Mouse (Mus musculus) forebrain, embryonic 11.5 days (tissue): Measurements from ENCODE around the gene Lrrn2. TPM values are rescaled to one million over a fixed set of nuclear protein-coding genes. Genes with fewer than 3 reads are reported as not detected.

Experiments
- ATAC-seq: fragments of 200-750 bp; cut with Nextera tagmentation; replicated peaks from 2 replicates; pipeline ENCODE4 v1.8.0; 2017; ENCODE audit warnings: moderate TSS enrichment; ENCODE audit not compliant: low FRiP score
- DNase-seq: peaks from one replicate; pipeline ENCODE4 v3.0.0-alpha.2; 2017; ENCODE audit warnings: low spot score
- H3K27ac ChIP-seq: fragments of 300-500 bp; sonication (generic); 2 replicates; pipeline ENCODE4 v1.5.1; 2014; ENCODE audit warnings: low read depth, low read length
- H3K27me3 ChIP-seq: fragments of 300-500 bp; sonication (generic); 2 replicates; pipeline ENCODE4 v1.6.1; 2014; ENCODE audit warnings: mild to moderate bottlenecking, low read length, mixed read lengths; ENCODE audit not compliant: control insufficient read depth, insufficient read depth
- H3K36me3 ChIP-seq: fragments of 300-500 bp; sonication (generic); 2 replicates; pipeline ENCODE4 v1.6.1; 2014; ENCODE audit warnings: mild to moderate bottlenecking, low read length, moderate library complexity, mixed read lengths; ENCODE audit not compliant: control insufficient read depth, insufficient read depth
- H3K4me1 ChIP-seq: fragments of 300-500 bp; sonication (generic); replicated peaks from 2 replicates; pipeline ENCODE4 v1.6.1; 2014; ENCODE audit warnings: low read length, mixed read lengths; ENCODE audit not compliant: control insufficient read depth, insufficient read depth
- H3K4me2 ChIP-seq: fragments of 300-500 bp; sonication (generic); 2 replicates; pipeline ENCODE4 v1.6.1; 2014; ENCODE audit warnings: low read depth, mild to moderate bottlenecking, low read length, moderate library complexity, mixed read lengths; ENCODE audit not compliant: severe bottlenecking
- H3K4me3 ChIP-seq: fragments of 300-500 bp; sonication (generic); 2 replicates; pipeline ENCODE4 v1.5.1; 2014; ENCODE audit warnings: low read depth, low read length
- H3K9ac ChIP-seq: fragments of 300-500 bp; sonication (generic); 2 replicates; pipeline ENCODE4 v1.6.1; 2014; ENCODE audit warnings: low read length
- H3K9me3 ChIP-seq: fragments of 300-500 bp; sonication (generic); 2 replicates; pipeline ENCODE4 v1.6.1; 2016; ENCODE audit warnings: low read length, mixed read lengths; ENCODE audit not compliant: control insufficient read depth
- WGBS: fragments of 180-500 bp; shearing (Covaris S2); extraction: QIAGEN DNeasy Blood & Tissue Kit; methylation state at CpG from one replicate; pipeline ENCODE4 v1.1.7; 2014; 5-methylcytosine and 5-hydroxymethylcytosine counted together
- polyA plus RNA-seq: library from polyadenylated mRNA; unstranded; fragments of >200 nt; fragmentation: Nextera tagmentation; extraction: Ambion mirVana; gene quantifications from 2 replicates; pipeline ENCODE4 v1.2.1, GENCODE M21; 2014

The Lrrn2 gene
- polyA plus RNA-seq, 1 experiment from 2014 or later, result 10.2 TPM

- Histone ChIP-seq H3K4me3 (no peak overlapping the region), H3K36me3 (no peaks in the 10 kb centered on the region)
- WGBS, result 92% methylated on average over 8 of the region's 8 CpGs
Observed at GRCm38 (mm10) chr1:132845766-132846165, 34.3 kb upstream of the Lrrn2 start.

GRCm38 (mm10) chr1:132850809-132851208, 29.3 kb upstream of the Lrrn2 start:
- no peaks in the 10 kb centered on the region for H3K27me3 ChIP-seq
- WGBS, result 27% methylated on average over 5 of the region's 5 CpGs
- no peaks in the 10 kb centered on the region for H3K9me3 ChIP-seq
- H3K4me2 ChIP-seq, result no peak overlapping the region
- no peaks in the 10 kb centered on the region for H3K4me1 ChIP-seq
- no peak for DNase-seq
- no peak overlapping the region for H3K4me3 ChIP-seq
- H3K36me3 ChIP-seq, result no peaks in the 10 kb centered on the region
- H3K9ac ChIP-seq, result no peak overlapping the region
- H3K27ac ChIP-seq, result no peak overlapping the region
- ATAC-seq, result no peak

More at GRCm38 (mm10) chr1:132845766-132846165, 34.3 kb upstream of the Lrrn2 start:
- DNase-seq (no peak), ATAC-seq (no peak)
- Histone ChIP-seq H3K9me3 (no peaks in the 10 kb centered on the region), H3K9ac (no peak overlapping the region), H3K4me2 (no peak overlapping the region), H3K27ac (no peak overlapping the region), H3K4me1 (no peaks in the 10 kb centered on the region), H3K27me3 (no peaks in the 10 kb centered on the region)

- Histone ChIP-seq H3K4me2 (no peak overlapping the region), H3K27ac (no peak overlapping the region), H3K4me3 (no peak overlapping the region), H3K9ac (no peak overlapping the region), H3K27me3 (no peaks in the 10 kb centered on the region), H3K36me3 (no peaks in the 10 kb centered on the region), H3K9me3 (no peaks in the 10 kb centered on the region), H3K4me1 (no peaks in the 10 kb centered on the region)
- ATAC-seq, result no peak
- 75% methylated on average over 2 of the region's 2 CpGs for WGBS
- no peak for DNase-seq
Observed at GRCm38 (mm10) chr1:132851296-132851695, 28.8 kb upstream of the Lrrn2 start.

- no peak for ATAC-seq
- Histone ChIP-seq H3K4me3 (no peak overlapping the region), H3K27me3 (no peaks in the 10 kb centered on the region), H3K9me3 (no peaks in the 10 kb centered on the region), H3K4me1 (no peaks in the 10 kb centered on the region), H3K4me2 (no peak overlapping the region), H3K36me3 (no peaks in the 10 kb centered on the region), H3K9ac (no peak overlapping the region), H3K27ac (no peak overlapping the region)
- WGBS, result 48% methylated on average over 4 of the region's 4 CpGs
- no peak for DNase-seq
Observed at GRCm38 (mm10) chr1:132851771-132852170, 28.3 kb upstream of the Lrrn2 start.

- H3K9ac ChIP-seq, result no peak overlapping the region
- no peaks in the 10 kb centered on the region for H3K36me3 ChIP-seq
- no peaks in the 10 kb centered on the region for H3K9me3 ChIP-seq
- ATAC-seq (no peak), DNase-seq (no peak)
- H3K4me2 ChIP-seq, result no peak overlapping the region
- H3K27me3 ChIP-seq, result no peaks in the 10 kb centered on the region
- H3K4me3 ChIP-seq, result no peak overlapping the region
- H3K27ac ChIP-seq, result no peak overlapping the region
- no peaks in the 10 kb centered on the region for H3K4me1 ChIP-seq
- 57% methylated on average over 8 of the region's 8 CpGs for WGBS
Observed at GRCm38 (mm10) chr1:132853312-132853711, 26.8 kb upstream of the Lrrn2 start.

GRCm38 (mm10) chr1:132858516-132859383, 21.3 kb upstream of the Lrrn2 start:
- H3K27ac ChIP-seq, result no peak overlapping the region
- ATAC-seq, result peak; percentile 60; the same call in 1 of the 2 replicates

GRCm38 (mm10) chr1:132864220-132864619, 15.9 kb upstream of the Lrrn2 start:
- DNase-seq (no peak), ATAC-seq (no peak)
- Histone ChIP-seq H3K4me1 (peaks cover under 1% of the 10 kb centered on the region; the same call in 1 of the 2 replicates), H3K4me3 (no peak overlapping the region), H3K27me3 (no peaks in the 10 kb centered on the region), H3K4me2 (no peak overlapping the region), H3K9me3 (no peaks in the 10 kb centered on the region), H3K27ac (no peak overlapping the region), H3K9ac (no peak overlapping the region), H3K36me3 (no peaks in the 10 kb centered on the region)
- WGBS, result 85% methylated on average over 2 of the region's 2 CpGs

More at GRCm38 (mm10) chr1:132858516-132859383, 21.3 kb upstream of the Lrrn2 start:
- H3K9me3 ChIP-seq, result no peaks in the 10 kb centered on the region
- no peak overlapping the region; the same call in 1 of the 2 replicates for H3K9ac ChIP-seq
- no peak for DNase-seq
- H3K4me2 ChIP-seq, result no peak overlapping the region
- 21% methylated on average over 5 of the region's 5 CpGs for WGBS
- no peaks in the 10 kb centered on the region for H3K36me3 ChIP-seq
- H3K4me1 ChIP-seq, result peaks cover 6% of the 10 kb centered on the region
- H3K27me3 ChIP-seq, result no peaks in the 10 kb centered on the region
- no peak overlapping the region for H3K4me3 ChIP-seq

GRCm38 (mm10) chr1:132865585-132865984, 14.5 kb upstream of the Lrrn2 start:
- no peaks in the 10 kb centered on the region for H3K4me1 ChIP-seq
- 87% methylated on average over 4 of the region's 4 CpGs for WGBS
- no peak overlapping the region for H3K4me2 ChIP-seq
- no peak overlapping the region for H3K27ac ChIP-seq
- H3K27me3 ChIP-seq, result no peaks in the 10 kb centered on the region
- no peak for DNase-seq
- H3K36me3 ChIP-seq, result no peaks in the 10 kb centered on the region
- H3K9me3 ChIP-seq, result no peaks in the 10 kb centered on the region
- no peak overlapping the region for H3K4me3 ChIP-seq
- ATAC-seq, result no peak
- no peak overlapping the region for H3K9ac ChIP-seq

GRCm38 (mm10) chr1:132870327-132870726, 9.7 kb upstream of the Lrrn2 start:
- Histone ChIP-seq H3K4me2 (no peak overlapping the region), H3K9me3 (no peaks in the 10 kb centered on the region), H3K27ac (no peak overlapping the region), H3K4me1 (no peaks in the 10 kb centered on the region), H3K36me3 (no peaks in the 10 kb centered on the region), H3K9ac (no peak overlapping the region), H3K4me3 (no peak overlapping the region), H3K27me3 (no peaks in the 10 kb centered on the region)
- 53% methylated on average over 7 of the region's 7 CpGs for WGBS
- DNase-seq (no peak), ATAC-seq (no peak)
